Mouse (Mus musculus) megakaryocyte, embryonic 14.5 days (primary cell): Measurements from ENCODE around the gene Dock4.

Source experiments
- FLI1 ChIP-seq: IDR thresholded peaks from 2 replicates; pipeline ENCODE4 v1.6.1; 2012; ENCODE audit warnings: low read length, inconsistent platforms, mixed read lengths
- GATA1 ChIP-seq: IDR thresholded peaks from 3 replicates; pipeline ENCODE4 v1.6.1; 2012; ENCODE audit warnings: mixed read lengths, low read length, inconsistent platforms, borderline replicate concordance

DNA sequence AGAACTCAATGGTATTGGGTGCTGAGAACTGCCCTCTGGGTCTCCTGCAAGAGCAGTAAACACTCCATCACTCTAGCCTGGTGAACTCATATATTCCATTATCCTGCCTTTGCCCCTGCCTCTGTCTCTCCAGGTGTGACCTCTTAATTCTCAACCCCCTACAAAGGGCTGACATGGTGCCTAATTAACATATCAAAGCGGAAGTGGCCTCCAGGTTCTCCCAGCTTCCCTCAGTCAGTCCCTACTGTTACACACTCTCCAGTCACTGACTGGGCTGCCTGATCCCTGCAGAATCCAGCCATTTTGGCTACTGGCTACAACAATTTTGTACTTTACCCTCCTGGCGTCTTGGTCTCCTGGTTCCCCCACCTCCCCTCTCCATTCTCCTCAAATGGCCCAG, 441.7 kb downstream of the Dock4 start:
- TF ChIP-seq GATA1 (no peak), FLI1 (no peak)
